8 mouse cellular contexts compared by ENCODE assay signal in genomic region chr4:35155132-35155922, GRCm38 (mm10). TPM values are rescaled to one million over a fixed set of nuclear protein-coding genes. Genes with fewer than 3 reads are reported as not detected.
DNase-seq lines count a peak whose midpoint lies in the region; ATAC-seq and TF ChIP-seq lines count a peak whose summit lies in the region.

No protein-coding gene starts in this region.

- H3K4me2 ChIP-seq in forebrain, embryonic 11.5 days (ENCODE audit: low read depth, low read length, severe bottlenecking), result peak overlapping the region; percentile 85
- H3K4me2 ChIP-seq in intestine, postnatal 0 days (replicated peaks; ENCODE audit: low read depth), result peak overlapping the region; percentile 87
- H3K4me2 ChIP-seq in neural tube, embryonic 13.5 days, result peak overlapping the region; percentile 97

- H3K4me3 ChIP-seq in forebrain, embryonic 11.5 days (ENCODE audit: low read depth, low read length), result peak overlapping the region; percentile 60
- H3K4me3 ChIP-seq in intestine, postnatal 0 days (ENCODE audit: low read depth, low read length), result peak overlapping the region; percentile 78
- peak overlapping the region; percentile 59 for H3K4me3 ChIP-seq in neural tube, embryonic 13.5 days

- peak overlapping the region; percentile 83 for H3K9ac ChIP-seq in forebrain, embryonic 11.5 days (ENCODE audit: low read length)
- peak overlapping the region; percentile 78 for H3K9ac ChIP-seq in intestine, postnatal 0 days (ENCODE audit: low read depth, low read length)
- peak overlapping the region; percentile 72 for H3K9ac ChIP-seq in neural tube, embryonic 13.5 days

- peak; percentile 53 for DNase-seq in CD4-positive helper T cell, adult 2 months (ENCODE audit: low read depth, low spot score)
- DNase-seq in T-cell, adult 2 months (ENCODE audit: low spot score), result peak; percentile 52
- peak; percentile 75 for DNase-seq in forebrain, embryonic 11.5 days (ENCODE audit: low spot score)
- peak; percentile 79 to 83 for DNase-seq in lung, adult 18-20 months
- peak; percentile 88 for DNase-seq in yolk sac, embryonic 10.5 days (ENCODE audit: low spot score)
- DNase-seq in gastrocnemius, adult 8-10 months (ENCODE audit: low spot score in 2 of 2), result no peak

- no peaks in the 10 kb centered on the region for H3K36me3 ChIP-seq in forebrain, embryonic 11.5 days (ENCODE audit: control insufficient read depth, insufficient read depth, low read length)
- no peaks in the 10 kb centered on the region for H3K36me3 ChIP-seq in intestine, postnatal 0 days (ENCODE audit: control insufficient read depth, insufficient read depth)
- H3K36me3 ChIP-seq in neural tube, embryonic 13.5 days, result no peaks in the 10 kb centered on the region

- no peaks in the 10 kb centered on the region for H3K27me3 ChIP-seq in forebrain, embryonic 11.5 days (ENCODE audit: control insufficient read depth, insufficient read depth, low read length)
- H3K27me3 ChIP-seq in intestine, postnatal 0 days (replicated peaks; ENCODE audit: control insufficient read depth, insufficient read depth, low read length), result no peaks in the 10 kb centered on the region
- H3K27me3 ChIP-seq in neural tube, embryonic 13.5 days, result 0 out of 2 replicates have a peak, but pooled peaks cover 5% of the 10 kb centered on the region

- ATAC-seq in forebrain, embryonic 11.5 days (replicated peaks; ENCODE audit: low FRiP score), result no peak; the same call in 1 of the 2 replicates
- peak; percentile 92 for ATAC-seq in intestine, postnatal 0 days
- no peak for ATAC-seq in neural tube, embryonic 13.5 days (ENCODE audit: low read depth)

- no peaks in the 10 kb centered on the region; the same call in 1 of the 2 replicates for H3K4me1 ChIP-seq in forebrain, embryonic 11.5 days (replicated peaks; ENCODE audit: control insufficient read depth, insufficient read depth, low read length)
- 0 out of 2 replicates have a peak, but pooled peaks cover 7% of the 10 kb centered on the region for H3K4me1 ChIP-seq in intestine, postnatal 0 days (replicated peaks; ENCODE audit: control insufficient read depth, insufficient read depth, low read length)
- H3K4me1 ChIP-seq in neural tube, embryonic 13.5 days (replicated peaks), result peaks cover 15% of the 10 kb centered on the region

- TF ChIP-seq CTCF in intestine, postnatal 0 days (IDR thresholded peaks at IDR 0.05; ENCODE audit: low read depth), result peak; percentile 75

- no peaks in the 10 kb centered on the region for H3K9me3 ChIP-seq in forebrain, embryonic 11.5 days (ENCODE audit: control insufficient read depth, low read length)
- no peaks in the 10 kb centered on the region for H3K9me3 ChIP-seq in intestine, postnatal 0 days (ENCODE audit: control insufficient read depth)
- no peaks in the 10 kb centered on the region for H3K9me3 ChIP-seq in neural tube, embryonic 13.5 days

- WGBS in forebrain, embryonic 11.5 days, result 24% methylated on average over 20 of the region's 20 CpGs
- 17% methylated on average over 20 of the region's 20 CpGs for WGBS in intestine, postnatal 0 days
- WGBS in neural tube, embryonic 13.5 days, result 23% methylated on average over 20 of the region's 20 CpGs

- peak overlapping the region; percentile 78; the same call in 1 of the 2 replicates for H3K27ac ChIP-seq in forebrain, embryonic 11.5 days (ENCODE audit: low read depth, low read length)
- H3K27ac ChIP-seq in intestine, postnatal 0 days (ENCODE audit: low read depth, low read length), result peak overlapping the region; percentile 93
- no peak overlapping the region for H3K27ac ChIP-seq in neural tube, embryonic 13.5 days (replicated peaks)

RNA-seq across cellular contexts. Expression of gene Mob3b, which starts 2.0 kb away (rescaled TPM):
- polyA plus RNA-seq in forebrain, embryonic 11.5 days (2014; fragmentation: Nextera tagmentation; extraction: Ambion mirVana), result 18.9 and 20.0 TPM in 2 replicates
- 21.0 and 21.2 TPM in 2 replicates for polyA plus RNA-seq in intestine, postnatal 0 days (2015; fragmentation: Nextera tagmentation; extraction: Ambion mirVana)
- polyA plus RNA-seq in neural tube, embryonic 13.5 days (2015; fragmentation: Nextera tagmentation; extraction: Ambion mirVana), result 3.6 and 5.1 TPM in 2 replicates
- total RNA-seq in gastrocnemius, adult 8-10 months (2022), result 1 to 10 TPM in 1 of 4 experiments, under 1 TPM in 3; 0.19 to 1.5 (median 0.50) TPM

RNA-seq across cellular contexts. Expression of gene Ifnk, which starts 3.5 kb away (rescaled TPM):
- polyA plus RNA-seq in forebrain, embryonic 11.5 days (2014; fragmentation: Nextera tagmentation; extraction: Ambion mirVana), result 0.56 TPM in 1 of 2 replicates, not detected in the other
- 0.25 and 0.51 TPM in 2 replicates for polyA plus RNA-seq in intestine, postnatal 0 days (2015; fragmentation: Nextera tagmentation; extraction: Ambion mirVana)
- not detected in 2 replicates for polyA plus RNA-seq in neural tube, embryonic 13.5 days (2015; fragmentation: Nextera tagmentation; extraction: Ambion mirVana)
- not detected for total RNA-seq in gastrocnemius, adult 8-10 months (2022)

Comparison
In these comparisons a context has a peak if more than half of its experiments do, and no peak if none do; other contexts are left out.
1. DNase-seq: peak in CD4-positive helper T cell, adult 2 months (single experiment), T-cell, adult 2 months (single experiment), forebrain, embryonic 11.5 days (single experiment), lung, adult 18-20 months (2 of 2) and yolk sac, embryonic 10.5 days (single experiment); none in gastrocnemius, adult 8-10 months (0 of 2).
2. Peak in every context shown above with its lines, with median percentiles within 50 percentile points of each other: H3K4me2 ChIP-seq, H3K4me3 ChIP-seq and H3K9ac ChIP-seq.